Mouse (Mus musculus) right cerebral cortex, postnatal 36 days (tissue): ENCODE measurements around the gene Pcx.

Experiments
- DNase-seq, 2 experiments: peaks; one replicate each; pipeline ENCODE4 v3.0.0; 2022; ENCODE audit warnings: low spot score in 2 of 2, mixed read lengths in 1 of 2

Pcx gene

GRCm38 (mm10) chr19:4619461-4619860 is 109.2 kb downstream of the Pcx start:
- DNase-seq, result no peak

GRCm38 (mm10) chr19:4620721-4621120 is 110.4 kb downstream of the Pcx start:
- DNase-seq, result no peak

- DNase-seq, result no peak
Measured at GRCm38 (mm10) chr19:4622780-4623179, 112.5 kb downstream of the Pcx start.

- no peak for DNase-seq
Measured at GRCm38 (mm10) chr19:4623419-4623818, 113.1 kb downstream of the Pcx start.

- no peak for DNase-seq
Measured at GRCm38 (mm10) chr19:4624006-4624405, 113.7 kb downstream of the Pcx start.

GRCm38 (mm10) chr19:4624406-4625178 is 114.3 kb downstream of the Pcx start:
- DNase-seq, result no peak

GRCm38 (mm10) chr19:4625179-4625828 is 115.0 kb downstream of the Pcx start, which contains the start of gene Rce1:
Gene Rce1 (minus strand): TSS chr19:4625641.
- peak; percentile 82 to 87 for DNase-seq

GRCm38 (mm10) chr19:4625829-4626535 is 115.7 kb downstream of the Pcx start:
- no peak for DNase-seq

- DNase-seq, result no peak
Measured at GRCm38 (mm10) chr19:4628819-4629218, 118.5 kb downstream of the Pcx start.

GRCm38 (mm10) chr19:4635986-4636385 is 125.7 kb downstream of the Pcx start:
- no peak for DNase-seq

GRCm38 (mm10) chr19:4644271-4644670 is 134.0 kb downstream of the Pcx start:
- peak; percentile 73 for DNase-seq

GRCm38 (mm10) chr19:4646917-4647492 is 136.7 kb downstream of the Pcx start:
- peak; percentile 75 to 81 for DNase-seq

GRCm38 (mm10) chr19:4658156-4658555 is 147.9 kb downstream of the Pcx start:
- DNase-seq, result no peak

GRCm38 (mm10) chr19:4666815-4667214 is 156.5 kb downstream of the Pcx start:
- DNase-seq, result no peak

GRCm38 (mm10) chr19:4670776-4671175 is 160.5 kb downstream of the Pcx start:
- DNase-seq, result no peak
